Mouse (Mus musculus) kidney, adult 2 months (tissue): ENCODE results near the gene Efna3. TPM values are rescaled to one million over a fixed set of nuclear protein-coding genes. Genes with fewer than 3 reads are reported as not detected.
A peak's percentile ranks its signal among the peaks of the same experiment; 100 is the strongest.

Experiments
- DNase-seq: peaks from one replicate; pipeline ENCODE4 v3.0.0; 2021
- H3K27ac ChIP-seq: fragments of 200-500 bp; 2 replicates; pipeline ENCODE4 v1.5.1; 2012; ENCODE audit warnings: low read depth, low read length, control low read depth, inconsistent platforms; ENCODE audit not compliant: insufficient read depth
- H3K27me3 ChIP-seq: fragments of 200-500 bp; replicated peaks from 2 replicates; pipeline ENCODE4 v1.6.1; 2012; ENCODE audit warnings: mild to moderate bottlenecking, moderate library complexity, low read length, inconsistent platforms; ENCODE audit not compliant: control insufficient read depth, insufficient read depth
- H3K36me3 ChIP-seq: fragments of 200-500 bp; 2 replicates; pipeline ENCODE4 v1.6.1; 2012; ENCODE audit warnings: mild to moderate bottlenecking, moderate library complexity, low read length, inconsistent platforms; ENCODE audit not compliant: control insufficient read depth, insufficient read depth
- H3K4me1 ChIP-seq: fragments of 200-500 bp; 2 replicates; pipeline ENCODE4 v1.6.1; 2011; ENCODE audit warnings: low read length; ENCODE audit not compliant: control insufficient read depth, insufficient read depth
- H3K4me3 ChIP-seq: fragments of 200-500 bp; 2 replicates; pipeline ENCODE4 v1.5.1; 2011; ENCODE audit warnings: mild to moderate bottlenecking, low read depth, low read length, control low read depth; ENCODE audit not compliant: insufficient read depth
- CTCF ChIP-seq: fragments of 200-500 bp; conservative IDR thresholded peaks from 2 replicates; pipeline ENCODE4 v1.5.1; 2011; ENCODE audit warnings: low read depth, mild to moderate bottlenecking, control low read depth, low read length, moderate library complexity, mixed read lengths; ENCODE audit not compliant: insufficient read depth, insufficient read length
- POLR2A ChIP-seq: fragments of 200-500 bp; IDR thresholded peaks from one replicate; pipeline ENCODE4 v1.6.1; 2011; ENCODE audit warnings: low read depth, low read length, control low read depth
- WGBS: fragments of 180-500 bp; shearing (Covaris S2); methylation state at CpG from one replicate; pipeline ENCODE4 v1.1.7; 2018; 5-methylcytosine and 5-hydroxymethylcytosine counted together
- polyA plus RNA-seq: library from polyadenylated mRNA; depleted of rRNA; stranded (reverse); fragments of >200 nt; gene quantifications from 2 replicates; pipeline ENCODE4 v1.2.3, GENCODE M21; 2012

Gene Efna3
- polyA plus RNA-seq, 1 experiment, result 2.4 TPM

- no peaks in the 10 kb centered on the region for H3K27me3 ChIP-seq
- H3K4me3 ChIP-seq, result no peak overlapping the region
- 43% methylated on average over 10 of the region's 10 CpGs for WGBS
- H3K27ac ChIP-seq, result no peak overlapping the region
- no peaks in the 10 kb centered on the region for H3K4me1 ChIP-seq
- no peaks in the 10 kb centered on the region for H3K36me3 ChIP-seq
- no peak for TF ChIP-seq CTCF
- no peak for TF ChIP-seq POLR2A
- DNase-seq, result no peak
These were observed 8.2 kb upstream of the Efna3 start for GRCm38 (mm10) chr3:89330948-89331347.

- TF ChIP-seq CTCF, result no peak
- no peak for TF ChIP-seq POLR2A
- no peak overlapping the region for H3K4me3 ChIP-seq
- no peaks in the 10 kb centered on the region for H3K4me1 ChIP-seq
- H3K36me3 ChIP-seq, result no peaks in the 10 kb centered on the region
- H3K27me3 ChIP-seq, result no peaks in the 10 kb centered on the region
- 66% methylated on average over 3 of the region's 3 CpGs for WGBS
- no peak for DNase-seq
- H3K27ac ChIP-seq, result no peak overlapping the region
These were observed 7.6 kb upstream of the Efna3 start for GRCm38 (mm10) chr3:89330346-89330745.

DNA sequence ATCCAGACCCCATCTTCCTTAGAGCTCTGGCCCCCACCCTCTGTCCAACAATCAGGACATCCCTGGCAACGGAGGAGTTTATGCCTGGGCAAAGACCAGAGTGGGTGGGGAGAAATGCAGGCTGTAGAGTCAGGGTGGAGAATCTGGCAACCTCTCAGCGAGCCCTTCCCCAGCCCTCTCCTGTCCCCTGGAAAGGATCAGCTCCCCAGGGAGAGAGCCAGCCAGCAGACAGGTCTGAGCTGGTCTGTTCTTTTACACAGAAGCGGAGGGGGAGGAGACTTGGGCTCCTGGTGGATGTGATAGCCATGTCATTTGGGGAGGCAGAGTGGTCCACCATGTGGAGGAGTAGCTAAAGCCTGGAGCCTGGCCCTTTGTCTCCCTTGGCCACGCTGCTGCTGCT lies 5.9 kb upstream of the Efna3 start:
- Histone ChIP-seq H3K27me3 (no peaks in the 10 kb centered on the region), H3K4me3 (no peak overlapping the region), H3K27ac (no peak overlapping the region), H3K36me3 (no peaks in the 10 kb centered on the region), H3K4me1 (no peaks in the 10 kb centered on the region)
- TF ChIP-seq POLR2A, result no peak
- no peak for TF ChIP-seq CTCF
- whole genome bisulfite sequencing, result 29% methylated on average over 4 of the region's 4 CpGs
- DNase-seq, result no peak

DNA sequence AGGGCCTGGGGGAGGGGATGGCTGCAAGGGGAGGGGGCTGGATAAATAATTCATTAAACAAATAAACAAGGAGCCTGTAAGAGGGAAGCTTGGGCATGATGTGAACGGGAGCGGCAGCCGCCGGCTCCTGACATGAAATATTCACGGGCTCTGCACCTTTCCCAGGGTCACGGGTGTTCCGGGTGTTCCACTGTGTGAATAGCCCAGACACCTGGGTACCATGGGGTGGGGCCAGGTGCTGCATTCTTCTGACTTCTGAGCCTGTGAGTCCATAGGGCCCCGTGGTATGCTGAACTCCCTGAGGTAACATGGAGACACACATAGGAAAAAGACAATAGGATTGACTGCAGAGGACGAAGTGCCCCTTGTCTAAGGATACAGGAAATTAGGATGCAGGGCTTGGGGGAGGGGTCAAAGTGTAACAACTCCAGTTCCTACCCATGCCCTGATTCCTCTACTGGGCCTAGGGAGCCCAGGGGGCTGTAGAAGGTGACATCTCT lies 4.7 kb upstream of the Efna3 start:
- TF ChIP-seq CTCF (no peak), POLR2A (no peak)
- H3K4me3 ChIP-seq, result no peak overlapping the region
- no peaks in the 10 kb centered on the region for H3K27me3 ChIP-seq
- DNase-seq, result no peak
- H3K27ac ChIP-seq, result no peak overlapping the region
- H3K36me3 ChIP-seq, result no peaks in the 10 kb centered on the region
- WGBS, result 42% methylated on average over 9 of the region's 9 CpGs
- H3K4me1 ChIP-seq, result no peaks in the 10 kb centered on the region

- TF ChIP-seq POLR2A (no peak), CTCF (no peak)
- no peak for DNase-seq
- Histone ChIP-seq H3K27me3 (no peaks in the 10 kb centered on the region; the same call in 1 of the 2 replicates), H3K4me1 (peaks cover 10% of the 10 kb centered on the region; the same call in 1 of the 2 replicates), H3K27ac (no peak overlapping the region), H3K4me3 (no peak overlapping the region), H3K36me3 (no peaks in the 10 kb centered on the region)
- 96% methylated on average over 8 of the region's 8 CpGs for WGBS
These were observed 3.1 kb upstream of the Efna3 start for GRCm38 (mm10) chr3:89325882-89326281.

- no peaks in the 10 kb centered on the region for H3K36me3 ChIP-seq
- peaks cover 7% of the 10 kb centered on the region for H3K27me3 ChIP-seq
- peaks cover 15% of the 10 kb centered on the region for H3K4me1 ChIP-seq
- DNase-seq, result no peak
- peak overlapping the region; percentile 56 for H3K4me3 ChIP-seq
- WGBS, result 4% methylated on average over 14 of the region's 14 CpGs
- H3K27ac ChIP-seq, result no peak overlapping the region
- TF ChIP-seq CTCF (no peak), POLR2A (no peak)
These were observed 649 bp downstream of the Efna3 start for GRCm38 (mm10) chr3:89322131-89322500.

DNA sequence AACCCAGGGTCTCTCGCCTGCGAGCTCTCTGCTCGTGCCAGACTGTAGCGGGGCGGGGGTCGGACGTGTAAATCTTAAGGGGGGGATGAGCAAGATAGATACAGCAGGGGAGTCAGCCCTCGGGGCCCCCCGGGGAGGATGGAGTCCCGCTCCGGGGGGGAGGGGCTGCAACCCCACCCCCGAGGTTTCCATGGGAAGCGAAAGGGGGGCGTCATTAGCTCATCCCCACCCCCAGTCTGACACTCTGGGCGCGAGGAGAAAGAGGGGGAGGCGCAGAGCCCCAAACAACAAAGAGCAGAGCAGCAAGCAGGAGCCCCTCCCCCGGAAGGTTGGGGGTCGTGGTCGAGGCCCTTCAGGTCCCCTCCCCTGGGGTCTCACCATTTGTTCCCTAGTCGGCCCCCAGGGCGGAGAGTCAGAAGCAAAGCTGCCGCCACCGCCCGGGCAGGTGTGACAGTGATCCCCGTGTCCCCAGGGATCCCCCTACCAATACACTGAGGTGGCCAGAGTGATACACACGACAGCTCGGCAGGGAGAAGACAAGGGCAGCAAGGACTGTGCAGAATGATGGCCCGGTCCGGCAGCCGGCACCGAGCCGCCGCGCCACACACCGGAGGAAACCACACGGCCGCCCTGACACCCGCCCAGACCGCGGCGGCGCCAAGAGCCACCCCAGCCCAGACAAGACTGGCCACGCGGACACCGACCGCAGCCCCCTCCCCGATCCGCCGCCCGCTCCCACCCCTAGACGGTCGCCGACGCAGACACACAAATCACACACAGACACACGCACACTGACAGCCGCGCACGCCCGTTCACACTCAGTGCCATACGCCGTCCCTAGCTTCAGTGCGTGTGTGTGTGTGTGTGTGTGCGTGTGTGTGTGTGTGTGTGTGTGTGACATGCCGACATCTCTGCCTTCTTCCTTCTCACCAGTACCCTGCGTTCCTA lies 1.3 kb downstream of the Efna3 start:
- no peak for TF ChIP-seq POLR2A
- no peak for TF ChIP-seq CTCF
- Histone ChIP-seq H3K4me3 (peak overlapping the region; percentile 41), H3K36me3 (no peaks in the 10 kb centered on the region), H3K27me3 (peaks cover 7% of the 10 kb centered on the region), H3K4me1 (peaks cover 15% of the 10 kb centered on the region), H3K27ac (no peak overlapping the region)
- WGBS, result 2% methylated on average over 66 of the region's 66 CpGs
- no peak for DNase-seq
